Mouse (Mus musculus) kidney, embryonic 16.5 days (tissue): ENCODE results near the gene Upb1. TPM values are rescaled to one million over a fixed set of nuclear protein-coding genes. Genes with fewer than 3 reads are reported as not detected.
"Not testable (repeated sequence)": the region's sequence is repeated elsewhere in the genome, so short reads cannot be mapped to it uniquely, and the experiment has no call there.

Experiments
- ATAC-seq: fragments of 200-750 bp; cut with Nextera tagmentation; 2 replicates; pipeline ENCODE4 v1.8.0; 2017; ENCODE audit warnings: moderate TSS enrichment; ENCODE audit not compliant: low FRiP score, low TSS enrichment
- H3K27ac ChIP-seq: fragments of 300-500 bp; sonication (generic); 2 replicates; pipeline ENCODE4 v1.5.1; 2014; ENCODE audit warnings: low read length
- H3K27me3 ChIP-seq: fragments of 300-500 bp; sonication (generic); 2 replicates; pipeline ENCODE4 v1.6.1; 2014; ENCODE audit warnings: low read length, control low read depth, mixed read lengths; ENCODE audit not compliant: insufficient read depth
- H3K36me3 ChIP-seq: fragments of 300-500 bp; sonication (generic); 2 replicates; pipeline ENCODE4 v1.6.1; 2014; ENCODE audit warnings: low read length, control low read depth, mixed read lengths; ENCODE audit not compliant: insufficient read depth
- H3K4me1 ChIP-seq: fragments of 300-500 bp; sonication (generic); 2 replicates; pipeline ENCODE4 v1.6.1; 2014; ENCODE audit warnings: low read length, control low read depth, mixed read lengths; ENCODE audit not compliant: insufficient read depth
- H3K4me2 ChIP-seq: fragments of 300-500 bp; sonication (generic); replicated peaks from 2 replicates; pipeline ENCODE4 v1.6.1; 2014; ENCODE audit warnings: low read depth, low read length
- H3K4me3 ChIP-seq: fragments of 300-500 bp; sonication (generic); 2 replicates; pipeline ENCODE4 v1.5.1; 2014; ENCODE audit warnings: mild to moderate bottlenecking, low read length
- H3K9ac ChIP-seq: fragments of 300-500 bp; sonication (generic); replicated peaks from 2 replicates; pipeline ENCODE4 v1.6.1; 2014; ENCODE audit warnings: low read length
- H3K9me3 ChIP-seq: fragments of 300-500 bp; sonication (generic); 2 replicates; pipeline ENCODE4 v1.6.1; 2016; ENCODE audit warnings: low read length, control low read depth
- WGBS: fragments of 180-500 bp; shearing (Covaris S2); extraction: QIAGEN DNeasy Blood & Tissue Kit; methylation state at CpG from one replicate; pipeline ENCODE4 v1.1.7; 2014; 5-methylcytosine and 5-hydroxymethylcytosine counted together
- polyA plus RNA-seq: library from polyadenylated mRNA; unstranded; fragments of >200 nt; fragmentation: Nextera tagmentation; extraction: Ambion mirVana; gene quantifications from 2 replicates; pipeline ENCODE4 v1.2.1, GENCODE M21; 2015

The Upb1 gene
- polyA plus RNA-seq, 1 experiment from 2014 or later: 3.3 TPM

DNA sequence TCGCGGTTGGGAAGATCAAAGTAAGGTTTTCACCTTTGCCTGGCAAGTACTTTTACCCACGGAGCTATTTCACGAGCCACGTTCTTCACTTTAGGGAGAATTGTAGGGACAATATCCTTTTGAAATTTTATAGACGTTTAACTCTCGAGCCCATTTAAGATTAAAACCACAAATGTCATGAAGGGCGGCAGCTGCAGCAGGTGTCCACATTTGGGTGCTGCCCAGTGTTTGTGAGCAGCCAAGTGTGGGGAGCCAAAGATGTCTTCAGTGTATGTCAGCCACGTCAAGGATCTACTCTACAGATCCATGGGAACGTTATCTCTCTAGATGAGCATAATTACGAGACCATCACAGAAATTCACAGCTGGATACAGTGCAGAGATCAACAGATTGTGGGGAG, 46.6 kb downstream of the Upb1 start:
- Histone ChIP-seq H3K4me2 (no peak overlapping the region), H3K27ac (no peak overlapping the region), H3K9ac (no peak overlapping the region), H3K4me3 (no peak overlapping the region), H3K27me3 (no peaks in the 10 kb centered on the region), H3K4me1 (peaks cover 38% of the 10 kb centered on the region), H3K9me3 (no peaks in the 10 kb centered on the region), H3K36me3 (no peaks in the 10 kb centered on the region)
- ATAC-seq: no peak
- WGBS: 79% methylated on average over 11 of the region's 11 CpGs

DNA sequence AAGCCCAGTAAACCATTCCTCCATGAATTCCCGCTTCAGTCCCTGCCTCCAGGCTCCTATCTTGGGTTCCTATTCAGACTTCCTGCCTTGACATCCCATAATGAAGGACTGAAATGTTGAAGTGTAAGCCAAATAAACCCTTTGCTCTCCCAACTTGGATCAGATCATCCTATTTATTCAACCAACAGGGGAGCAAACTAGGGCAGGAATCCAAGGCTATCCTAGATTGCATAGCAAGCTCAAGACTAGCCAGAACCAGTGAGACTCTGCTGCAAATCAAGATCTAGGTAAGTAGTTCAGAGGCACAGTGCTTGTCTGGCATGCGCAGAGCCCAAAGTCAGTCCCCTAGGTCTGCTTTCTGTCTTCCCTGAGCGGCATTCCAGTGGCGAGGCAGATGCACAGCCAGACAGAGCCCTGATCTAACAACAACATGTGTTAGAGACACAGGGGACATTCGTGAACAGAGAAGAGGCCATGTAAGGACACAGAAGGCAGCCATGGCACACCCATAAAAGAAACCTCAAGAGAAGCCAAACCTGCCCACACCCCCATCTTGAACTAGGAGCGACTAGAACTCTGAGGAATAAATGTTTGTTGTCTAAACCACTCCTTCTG, 48.0 kb downstream of the Upb1 start:
- no peak for ATAC-seq
- H3K36me3 ChIP-seq: no peaks in the 10 kb centered on the region
- H3K9ac ChIP-seq: no peak overlapping the region
- no peak overlapping the region for H3K4me2 ChIP-seq
- H3K4me3 ChIP-seq: no peak overlapping the region
- no peaks in the 10 kb centered on the region for H3K9me3 ChIP-seq
- 76% methylated on average over 6 of the region's 6 CpGs for WGBS
- H3K27ac ChIP-seq: no peak overlapping the region
- no peaks in the 10 kb centered on the region for H3K27me3 ChIP-seq
- peaks cover 38% of the 10 kb centered on the region for H3K4me1 ChIP-seq

DNA sequence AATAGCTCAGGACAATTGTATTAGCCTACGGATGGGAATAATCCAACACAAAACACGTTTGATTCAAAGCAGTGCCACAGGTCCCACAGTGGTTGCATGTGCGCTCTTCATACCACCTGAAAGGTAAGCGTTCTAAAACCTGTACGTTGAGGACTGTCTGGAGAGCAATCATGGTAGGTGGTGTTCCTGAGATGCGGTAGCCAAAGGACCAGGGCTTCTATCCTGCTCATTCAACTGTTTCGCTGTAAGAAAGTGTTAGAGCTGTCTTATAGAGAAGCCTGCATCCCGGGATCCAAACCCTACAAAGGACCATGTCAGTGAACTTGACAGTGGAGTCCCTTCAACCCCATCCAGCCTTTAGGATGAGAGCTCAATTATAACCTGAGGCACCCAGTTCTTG, 49.4 kb downstream of the Upb1 start:
- WGBS: 92% methylated on average over 8 of the region's 8 CpGs
- no peak overlapping the region for H3K4me3 ChIP-seq
- H3K36me3 ChIP-seq: no peaks in the 10 kb centered on the region
- no peaks in the 10 kb centered on the region for H3K9me3 ChIP-seq
- no peaks in the 10 kb centered on the region for H3K27me3 ChIP-seq
- H3K4me2 ChIP-seq: no peak overlapping the region
- no peak for ATAC-seq
- no peak overlapping the region for H3K9ac ChIP-seq
- H3K4me1 ChIP-seq: peaks cover 24% of the 10 kb centered on the region
- H3K27ac ChIP-seq: 0 out of 2 replicates have a peak overlapping the region, but pooled peaks have one; percentile 84

DNA sequence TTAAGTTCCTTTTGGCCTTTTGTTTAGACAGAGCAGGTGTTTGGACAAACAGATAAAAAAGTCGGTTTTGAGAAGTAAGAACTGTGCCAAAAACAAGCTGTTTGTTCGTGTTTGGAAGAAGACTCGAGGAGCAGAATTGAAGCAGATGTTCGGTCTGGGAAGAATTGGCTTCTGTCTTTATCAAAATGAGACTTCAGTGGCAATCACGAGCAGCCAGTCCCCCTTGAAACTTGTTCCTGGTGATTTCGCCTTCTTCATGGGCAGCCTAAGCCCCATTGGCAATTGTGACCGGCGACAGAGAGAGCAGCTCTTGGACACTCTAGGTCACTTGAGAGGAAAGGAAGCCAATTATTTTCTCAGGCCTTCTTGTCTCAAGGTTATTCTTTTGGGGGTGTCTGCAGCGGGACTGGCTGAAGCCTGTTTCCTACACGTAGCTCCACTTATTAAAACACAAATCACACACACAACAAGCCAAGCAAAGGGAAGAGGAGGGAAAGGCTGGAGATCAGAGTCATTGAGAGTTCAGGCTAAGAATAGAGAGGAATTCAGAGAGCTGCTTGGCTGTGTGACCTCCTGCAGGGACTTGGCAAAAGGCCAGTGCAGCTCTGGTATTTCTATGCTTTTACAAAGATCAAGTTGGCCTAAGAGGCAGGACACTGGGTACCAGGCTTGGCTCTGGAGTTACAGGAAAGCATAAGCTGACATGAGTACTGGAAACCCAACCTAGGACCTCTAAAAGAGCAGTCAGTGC, 50.3 kb downstream of the Upb1 start:
- ATAC-seq: peak; percentile 80
- 49% methylated on average over 10 of the region's 10 CpGs for WGBS
- no peak overlapping the region for H3K4me2 ChIP-seq
- peaks cover 20% of the 10 kb centered on the region for H3K4me1 ChIP-seq
- H3K36me3 ChIP-seq: no peaks in the 10 kb centered on the region
- no peaks in the 10 kb centered on the region for H3K9me3 ChIP-seq
- H3K4me3 ChIP-seq: no peak overlapping the region
- no peaks in the 10 kb centered on the region for H3K27me3 ChIP-seq
- H3K9ac ChIP-seq: no peak overlapping the region
- peak overlapping the region; percentile 84 for H3K27ac ChIP-seq

DNA sequence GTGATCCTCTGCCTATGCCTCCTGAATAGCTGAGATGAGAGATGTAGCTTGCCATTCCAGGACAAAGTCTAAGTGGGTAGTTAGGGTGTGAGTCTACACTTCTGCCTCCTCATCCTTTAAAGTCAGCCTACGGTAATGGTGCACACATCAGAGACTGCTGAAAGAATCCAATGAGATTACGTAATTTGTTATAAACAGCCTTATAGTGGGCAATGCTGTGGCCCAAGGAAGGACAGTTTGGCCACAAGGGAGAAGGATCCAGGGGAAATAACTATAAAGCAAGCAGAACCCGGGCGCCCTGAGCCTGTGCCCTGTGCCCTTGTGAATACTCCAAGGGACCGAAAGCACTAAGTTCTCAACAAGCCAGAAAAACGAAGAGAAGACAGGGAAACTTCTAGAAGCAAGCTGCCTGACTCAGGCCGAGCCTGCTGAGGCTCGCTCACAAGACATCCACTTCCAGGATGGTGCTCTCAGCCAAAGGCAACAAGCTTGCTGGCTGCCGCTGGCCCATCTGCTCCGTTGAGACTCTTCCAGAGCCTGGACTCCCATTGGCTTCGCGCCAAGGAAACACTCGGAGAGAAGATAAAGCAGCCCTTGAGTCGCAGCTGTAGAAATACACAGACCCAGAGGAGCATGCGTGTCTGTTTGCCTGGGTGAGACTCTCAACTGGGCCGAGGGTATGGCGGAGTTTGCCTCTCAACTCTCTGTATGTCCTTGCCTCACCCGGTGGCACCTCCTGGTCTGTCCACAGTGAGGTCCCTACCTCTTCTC, 55.3 kb downstream of the Upb1 start:
- not testable (repeated sequence) for H3K27me3 ChIP-seq, H3K36me3 ChIP-seq, H3K4me3 ChIP-seq, H3K9ac ChIP-seq, H3K9me3 ChIP-seq, H3K4me1 ChIP-seq, H3K4me2 ChIP-seq
- whole genome bisulfite sequencing: 60% methylated on average over 11 of the region's 18 CpGs
- peak; percentile 39 for ATAC-seq
- H3K27ac ChIP-seq: 0 out of 2 replicates have a peak overlapping the region, but pooled peaks have one; percentile 29

DNA sequence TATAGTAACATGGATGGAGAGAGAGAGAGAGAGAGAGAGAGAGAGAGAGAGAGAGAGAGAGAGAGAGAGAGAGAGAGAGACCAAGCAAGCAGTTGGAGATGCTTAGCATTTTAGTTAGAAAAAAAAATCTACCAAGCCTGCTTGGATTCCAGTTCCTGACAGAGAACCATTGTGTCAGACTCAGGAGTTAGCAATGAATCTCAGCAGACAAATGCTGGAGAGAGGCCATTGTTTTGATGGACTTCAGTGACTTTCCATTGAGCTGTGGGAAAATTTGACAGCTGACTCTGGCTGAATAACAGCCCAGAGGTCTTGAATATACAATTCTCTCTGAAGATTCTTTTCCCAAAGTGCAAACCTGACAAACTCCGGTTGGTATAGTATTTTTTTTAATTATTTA, 56.9 kb downstream of the Upb1 start:
- Histone ChIP-seq H3K9me3 (no peaks in the 10 kb centered on the region), H3K27me3 (no peaks in the 10 kb centered on the region), H3K4me3 (no peak overlapping the region), H3K4me1 (no peaks in the 10 kb centered on the region), H3K9ac (no peak overlapping the region), H3K27ac (no peak overlapping the region), H3K4me2 (no peak overlapping the region), H3K36me3 (no peaks in the 10 kb centered on the region)
- no peak for ATAC-seq
- 42% methylated on average over 1 of the region's 1 CpGs for WGBS

DNA sequence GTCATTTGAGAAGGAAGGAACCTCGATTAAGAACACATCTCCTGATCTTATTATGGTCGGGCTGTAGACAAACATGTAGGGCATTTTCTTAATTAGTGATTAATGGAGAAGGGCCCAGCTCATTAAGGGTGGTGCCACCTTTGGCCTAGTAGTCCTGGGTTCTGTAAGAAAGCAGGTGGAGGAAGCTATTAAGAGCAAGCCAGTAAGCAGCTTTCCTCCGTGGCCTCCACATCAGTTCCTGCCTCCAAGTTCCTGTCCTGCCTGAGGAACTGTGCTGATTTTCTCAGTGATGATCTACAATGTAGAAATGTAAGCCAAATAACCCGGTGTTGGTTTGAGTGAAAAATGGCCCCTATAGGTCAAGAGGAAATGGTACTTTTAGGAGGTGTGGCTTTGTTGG, 57.4 kb downstream of the Upb1 start:
- Histone ChIP-seq H3K27ac (no peak overlapping the region), H3K4me1 (no peaks in the 10 kb centered on the region), H3K4me3 (no peak overlapping the region), H3K4me2 (no peak overlapping the region), H3K36me3 (no peaks in the 10 kb centered on the region), H3K9ac (no peak overlapping the region), H3K9me3 (no peaks in the 10 kb centered on the region), H3K27me3 (no peaks in the 10 kb centered on the region)
- WGBS: 59% methylated on average over 4 of the region's 4 CpGs
- ATAC-seq: no peak

DNA sequence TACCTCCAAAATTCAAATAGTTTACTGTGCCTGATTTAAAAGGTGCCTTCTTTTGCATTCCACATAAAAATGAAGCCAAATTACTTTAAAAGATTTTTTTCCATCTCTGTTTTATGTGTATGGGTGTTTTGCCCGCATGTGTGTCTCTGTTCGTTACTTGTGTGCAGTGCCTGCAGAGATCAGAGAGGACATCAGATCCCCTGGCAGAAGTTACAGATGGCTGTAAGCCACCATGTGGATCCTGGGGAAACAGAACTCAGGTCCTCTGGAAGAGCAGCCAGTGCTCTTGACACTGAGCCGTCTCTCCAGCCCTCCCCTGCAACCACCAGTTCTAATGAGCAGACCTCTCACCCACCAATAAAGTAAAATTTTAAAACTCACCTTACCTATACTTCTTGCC, 61.8 kb downstream of the Upb1 start:
- peaks cover 11% of the 10 kb centered on the region for H3K4me1 ChIP-seq
- no peak overlapping the region for H3K9ac ChIP-seq
- no peaks in the 10 kb centered on the region for H3K27me3 ChIP-seq
- H3K36me3 ChIP-seq: no peaks in the 10 kb centered on the region
- H3K4me3 ChIP-seq: no peak overlapping the region
- 84% methylated on average over 3 of the region's 3 CpGs for WGBS
- no peak overlapping the region for H3K4me2 ChIP-seq
- no peaks in the 10 kb centered on the region for H3K9me3 ChIP-seq
- no peak for ATAC-seq
- H3K27ac ChIP-seq: no peak overlapping the region

DNA sequence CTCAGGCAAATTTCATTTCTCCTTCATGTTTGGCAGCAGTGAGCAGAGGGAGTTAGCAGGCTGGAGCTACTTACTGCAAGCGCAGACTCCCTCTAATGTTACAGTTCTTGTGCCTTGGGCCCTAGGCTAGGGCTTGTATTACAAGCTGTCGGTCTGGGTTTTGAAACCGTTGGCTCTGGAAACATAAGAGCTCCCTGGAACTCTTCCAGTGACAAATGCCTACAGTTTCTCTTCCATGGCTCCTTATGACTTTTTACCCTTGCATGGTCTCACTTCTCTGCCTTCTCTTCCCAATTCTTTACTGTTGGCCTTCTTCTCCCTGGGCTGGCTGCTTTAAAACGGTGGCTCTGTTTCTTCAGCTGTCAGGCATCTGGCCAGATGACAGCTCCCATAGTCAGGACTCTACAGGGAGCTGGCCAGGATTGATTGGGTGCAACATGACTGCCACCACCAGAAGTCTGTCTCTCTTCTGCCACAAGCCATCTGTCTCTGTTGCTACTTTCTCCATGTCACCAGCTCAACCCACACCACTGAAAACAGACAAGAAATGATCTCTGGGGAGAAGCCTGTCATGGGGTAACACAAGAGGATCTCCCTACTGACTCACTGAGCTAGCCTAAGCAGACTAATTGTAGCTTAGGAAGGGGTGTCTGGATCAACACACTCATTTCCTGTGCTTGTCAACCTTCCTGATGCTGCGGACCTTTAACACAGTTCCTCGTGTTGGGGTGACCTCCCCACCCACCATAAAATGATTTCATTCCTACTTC, 65.1 kb downstream of the Upb1 start:
- H3K4me2 ChIP-seq: no peak overlapping the region
- no peaks in the 10 kb centered on the region for H3K36me3 ChIP-seq
- no peak overlapping the region for H3K9ac ChIP-seq
- peak; percentile 63; the same call in 1 of the 2 replicates for ATAC-seq
- no peaks in the 10 kb centered on the region for H3K9me3 ChIP-seq
- no peak overlapping the region for H3K4me3 ChIP-seq
- H3K4me1 ChIP-seq: peaks cover 11% of the 10 kb centered on the region
- peak overlapping the region; percentile 27; the same call in 1 of the 2 replicates for H3K27ac ChIP-seq
- H3K27me3 ChIP-seq: no peaks in the 10 kb centered on the region
- WGBS: 26% methylated on average over 6 of the region's 6 CpGs
